Mouse (Mus musculus) T-cell, adult 2 months (primary cell): ENCODE data around the gene 6030408B16Rik.

Source experiments
- DNase-seq: peaks from one replicate; pipeline ENCODE4 v3.0.0; 2022; ENCODE audit warnings: low spot score

6030408B16Rik gene

DNA sequence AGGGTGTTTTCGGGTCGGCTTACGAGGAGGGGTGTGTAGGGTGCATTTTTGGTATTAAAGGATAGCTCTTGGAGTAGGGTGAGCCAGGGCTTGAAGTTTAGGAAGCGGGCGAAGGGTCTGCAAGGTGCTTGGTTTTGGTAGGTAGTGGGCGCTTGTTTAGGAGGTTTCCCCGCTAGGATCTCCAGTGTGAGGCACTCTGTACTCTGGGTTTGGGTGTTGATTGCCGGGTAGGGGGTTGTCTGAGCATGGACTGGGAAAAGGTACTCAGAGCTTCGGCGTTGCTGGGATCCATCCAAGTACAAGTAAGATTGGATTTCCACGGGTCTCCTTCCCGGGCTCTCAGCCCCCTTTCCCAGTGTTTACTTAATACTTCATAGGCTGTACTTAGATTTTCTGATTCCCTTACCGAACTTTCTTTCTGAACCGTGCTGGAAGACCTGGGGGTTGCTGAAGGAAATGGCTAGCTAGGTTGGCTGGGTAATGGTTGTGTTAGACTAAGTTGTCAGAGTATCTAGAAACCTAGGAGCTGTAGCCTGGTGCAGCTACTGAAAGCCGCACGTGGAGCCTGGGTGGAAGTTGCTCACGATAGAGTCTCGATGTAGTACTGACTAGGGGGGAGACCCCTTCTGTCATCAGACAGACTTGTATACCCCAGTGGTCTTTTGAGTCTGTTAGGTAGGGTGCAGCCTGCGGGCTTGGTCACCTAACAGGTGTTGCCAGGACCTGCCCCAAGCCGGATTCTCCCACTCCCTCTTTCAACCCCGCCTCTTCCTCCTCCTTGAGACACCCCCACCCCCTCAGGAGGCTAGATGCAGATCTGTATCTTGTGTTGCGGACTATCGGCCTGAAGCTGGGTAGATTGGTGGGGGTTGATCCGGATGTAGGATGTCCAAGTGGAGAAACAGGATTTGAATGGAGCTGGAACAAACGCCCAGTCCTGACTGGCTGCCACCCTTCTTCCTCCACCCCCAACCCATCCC, 25.7 kb upstream of the 6030408B16Rik start:
- peak; percentile 47 for DNase-seq

DNA sequence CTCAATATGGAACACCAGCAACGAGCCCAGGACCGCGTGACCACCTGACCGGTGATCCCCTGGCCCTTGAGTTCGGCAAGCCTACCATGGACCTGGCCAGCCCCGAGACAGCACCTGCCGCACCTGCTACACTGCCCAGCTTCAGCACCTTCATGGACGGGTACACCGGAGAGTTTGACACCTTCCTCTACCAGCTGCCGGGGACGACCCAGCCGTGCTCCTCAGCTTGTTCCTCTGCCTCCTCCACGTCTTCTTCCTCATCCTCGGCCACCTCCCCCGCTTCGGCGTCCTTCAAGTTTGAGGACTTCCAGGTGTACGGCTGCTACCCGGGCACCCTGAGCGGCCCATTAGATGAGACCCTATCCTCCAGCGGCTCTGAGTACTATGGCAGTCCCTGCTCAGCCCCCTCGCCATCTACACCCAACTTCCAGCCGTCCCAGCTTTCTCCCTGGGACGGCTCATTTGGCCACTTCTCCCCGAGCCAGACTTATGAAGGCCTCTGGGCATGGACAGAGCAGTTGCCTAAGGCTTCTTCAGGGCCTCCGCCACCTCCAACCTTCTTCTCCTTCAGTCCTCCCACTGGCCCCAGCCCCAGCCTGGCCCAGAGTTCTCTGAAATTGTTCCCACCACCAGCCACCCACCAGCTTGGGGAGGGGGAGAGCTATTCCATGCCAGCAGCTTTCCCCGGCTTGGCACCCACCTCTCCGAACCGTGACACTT, 22.8 kb upstream of the 6030408B16Rik start:
- no peak for DNase-seq

GRCm38 (mm10) chr15:101271107-101271506, 21.9 kb upstream of the 6030408B16Rik start:
- no peak for DNase-seq

GRCm38 (mm10) chr15:101271513-101271912, 21.5 kb upstream of the 6030408B16Rik start:
- DNase-seq = no peak

- no peak for DNase-seq
Observed at GRCm38 (mm10) chr15:101274380-101274779, 18.6 kb upstream of the 6030408B16Rik start.

DNA sequence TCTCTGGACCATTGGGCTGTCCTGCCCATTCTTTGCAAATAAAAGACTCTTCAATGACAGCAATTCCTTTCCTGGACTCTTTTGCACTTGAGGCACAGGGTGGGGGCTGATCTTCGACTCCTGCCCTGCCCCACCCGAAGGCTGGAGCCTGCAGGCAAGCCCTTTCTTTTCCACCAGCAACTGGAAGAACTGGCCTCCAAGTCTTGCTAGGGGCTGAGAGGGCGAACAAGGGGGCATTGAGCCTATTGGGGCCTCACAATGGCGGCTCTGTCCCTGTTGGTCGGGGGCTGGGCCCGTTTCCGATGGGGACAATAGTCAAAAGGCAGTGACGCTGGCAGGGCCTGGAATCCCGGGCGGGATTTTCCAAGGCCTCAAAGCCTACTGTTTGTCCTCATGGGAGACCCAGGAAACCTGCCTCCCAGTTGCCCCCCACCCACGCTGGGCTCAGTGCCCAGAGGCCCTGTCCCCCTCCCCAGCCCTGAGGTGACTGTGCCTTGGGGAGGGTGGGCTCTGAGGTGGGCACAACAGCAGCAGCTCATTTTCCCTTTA, 15.6 kb upstream of the 6030408B16Rik start:
- DNase-seq = no peak

DNA sequence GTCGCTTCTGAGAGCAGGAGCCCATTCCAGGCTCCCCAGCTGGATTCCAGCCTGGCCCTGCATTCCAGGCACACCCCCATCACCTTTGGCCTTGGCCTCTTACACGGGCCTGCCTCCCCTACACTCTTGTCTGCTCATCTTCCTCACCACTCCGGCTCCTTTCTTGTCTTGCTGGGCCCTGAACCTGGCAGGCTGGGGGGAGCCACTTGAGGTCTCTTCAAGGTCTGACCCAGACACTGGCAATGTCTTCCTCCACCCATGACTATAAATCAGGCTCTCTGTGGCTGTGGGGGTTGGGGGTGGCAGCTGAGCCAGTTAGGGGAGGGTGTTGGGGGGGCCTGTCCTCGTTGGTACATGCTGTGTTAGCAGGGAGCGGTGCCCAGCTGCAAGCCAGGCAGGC, 14.4 kb upstream of the 6030408B16Rik start:
- DNase-seq = no peak

DNA sequence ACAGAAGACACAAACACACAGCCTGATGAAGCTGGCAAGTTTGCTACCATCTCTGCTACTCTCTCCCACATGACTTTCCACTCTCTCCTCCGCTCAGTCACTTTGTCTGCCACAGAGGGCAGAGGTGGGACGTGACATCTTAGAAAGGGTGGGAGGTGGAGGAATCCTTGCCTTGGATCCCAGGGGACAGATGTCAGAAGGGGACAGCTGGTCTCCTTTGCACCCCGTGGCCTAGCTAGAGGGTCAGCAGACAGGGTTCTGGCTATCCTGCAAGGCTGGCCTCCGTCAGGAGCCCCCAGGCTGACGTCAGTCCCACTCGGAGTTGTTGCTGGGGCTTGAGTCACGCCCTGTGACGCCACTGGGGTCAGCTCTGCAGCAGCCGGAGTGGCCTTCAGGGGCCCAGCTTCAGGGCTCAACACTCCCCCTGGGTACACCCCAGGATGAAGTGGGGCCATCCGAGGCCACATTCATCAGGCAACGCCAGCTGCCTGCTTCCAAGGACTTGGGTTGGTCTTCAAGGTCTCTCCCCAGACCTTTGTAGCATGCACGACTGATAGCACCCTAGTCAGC, 13.5 kb upstream of the 6030408B16Rik start:
- DNase-seq = no peak

GRCm38 (mm10) chr15:101282471-101282870, 10.5 kb upstream of the 6030408B16Rik start:
- no peak for DNase-seq

GRCm38 (mm10) chr15:101283183-101283910, 9.7 kb upstream of the 6030408B16Rik start:
- peak; percentile 63 for DNase-seq

- DNase-seq = peak; percentile 95
Observed at GRCm38 (mm10) chr15:101283911-101284750, 8.9 kb upstream of the 6030408B16Rik start, which contains the start of gene Atg101. Atg101 (plus strand) TSS chr15:101284272.

- DNase-seq = no peak
Observed at GRCm38 (mm10) chr15:101286129-101286770, 6.8 kb upstream of the 6030408B16Rik start.

GRCm38 (mm10) chr15:101287361-101287760, 5.7 kb upstream of the 6030408B16Rik start:
- no peak for DNase-seq

- DNase-seq = no peak
Observed at GRCm38 (mm10) chr15:101290354-101290753, 2.7 kb upstream of the 6030408B16Rik start.

GRCm38 (mm10) chr15:101292012-101292411, 1.0 kb upstream of the 6030408B16Rik start:
- DNase-seq = no peak

- DNase-seq = no peak
Observed at GRCm38 (mm10) chr15:101294028-101294894, 1.2 kb downstream of the 6030408B16Rik start.

DNA sequence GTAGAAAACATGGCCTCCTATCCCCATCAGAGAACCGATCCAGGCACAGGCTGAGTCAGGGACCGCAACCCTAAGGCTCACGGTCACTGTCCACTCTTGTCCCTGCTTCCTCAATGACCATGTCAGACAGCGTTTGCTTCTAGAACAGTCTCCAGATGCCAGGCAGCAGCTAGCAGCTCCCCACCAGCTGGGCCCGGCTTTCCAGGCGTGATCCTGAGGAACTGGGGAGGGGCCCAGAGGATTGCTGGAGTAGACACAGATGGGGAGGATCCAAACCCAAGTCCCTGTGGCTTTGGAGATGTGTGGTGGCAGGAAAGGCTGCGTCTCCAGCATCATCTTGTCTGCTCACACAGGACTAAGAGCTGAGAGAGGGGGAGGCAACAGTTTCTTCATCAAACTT, 2.1 kb downstream of the 6030408B16Rik start:
- DNase-seq = no peak

GRCm38 (mm10) chr15:101295616-101296015, 2.6 kb downstream of the 6030408B16Rik start:
- no peak for DNase-seq

GRCm38 (mm10) chr15:101296091-101296490, 3.1 kb downstream of the 6030408B16Rik start:
- no peak for DNase-seq
